Mouse (Mus musculus): ENCODE measurements around the gene Gm6482. TPM values are rescaled to one million over a fixed set of nuclear protein-coding genes. Genes with fewer than 3 reads are reported as not detected.
A peak's percentile ranks its signal among the peaks of the same experiment; 100 is the strongest.
"Not testable (repeated sequence)": the region's sequence is repeated elsewhere in the genome, so short reads cannot be mapped to it uniquely, and the experiment has no call there.

Gene Gm6482
- polyA plus RNA-seq (2016; fragmentation: Nextera tagmentation; extraction: Ambion mirVana) = not detected in 2 replicates

- WGBS = 100% methylated on average over 1 of the region's 2 CpGs
- not testable (repeated sequence) for H3K9me3 ChIP-seq; H3K4me2 ChIP-seq (replicated peaks); H3K9ac ChIP-seq (replicated peaks); H3K27me3 ChIP-seq; H3K4me3 ChIP-seq; ATAC-seq (ENCODE audit: low FRiP score, low read depth); H3K4me1 ChIP-seq; H3K36me3 ChIP-seq; H3K27ac ChIP-seq (replicated peaks)
Observed at GRCm38 (mm10) chr14:41408181-41408580, at the start of gene Gm6482. Gene Gm6482 (minus strand): TSS chr14:41408281.

- not testable (repeated sequence) for H3K4me1 ChIP-seq; H3K9me3 ChIP-seq; H3K27ac ChIP-seq (replicated peaks); H3K9ac ChIP-seq (replicated peaks); H3K4me3 ChIP-seq; H3K36me3 ChIP-seq; ATAC-seq (ENCODE audit: low FRiP score, low read depth); H3K4me2 ChIP-seq (replicated peaks); H3K27me3 ChIP-seq
- WGBS = no CpG with 5 or more reads among the region's 2 CpGs
Observed at GRCm38 (mm10) chr14:41453418-41453817, 45.3 kb upstream of the Gm6482 start, which contains the start of gene Gm7954. Gene Gm7954 (minus strand): TSS chr14:41453518.

- H3K27ac ChIP-seq (replicated peaks); ATAC-seq (ENCODE audit: low FRiP score, low read depth); H3K27me3 ChIP-seq; H3K36me3 ChIP-seq; H3K9ac ChIP-seq (replicated peaks); H3K4me3 ChIP-seq; H3K4me1 ChIP-seq; H3K9me3 ChIP-seq: not testable (repeated sequence)
- peak overlapping the region; percentile 31 for H3K4me2 ChIP-seq (replicated peaks)
- WGBS = 14% methylated on average over 12 of the region's 16 CpGs
Observed at GRCm38 (mm10) chr14:41425393-41426075, 17.5 kb upstream of the Gm6482 start.

GRCm38 (mm10) chr14:41424694-41425093, 16.6 kb upstream of the Gm6482 start:
- not testable (repeated sequence) for H3K4me1 ChIP-seq; H3K36me3 ChIP-seq; H3K27me3 ChIP-seq; ATAC-seq (ENCODE audit: low FRiP score, low read depth); H3K9ac ChIP-seq (replicated peaks); H3K9me3 ChIP-seq; H3K4me3 ChIP-seq; H3K27ac ChIP-seq (replicated peaks)
- WGBS = 10% methylated on average over 13 of the region's 14 CpGs
- H3K4me2 ChIP-seq (replicated peaks) = peak overlapping the region; percentile 31; the same call in 1 of the 2 replicates

GRCm38 (mm10) chr14:41386279-41386678, 21.8 kb downstream of the Gm6482 start, which contains the start of gene Gm7945:
Gene Gm7945 (minus strand): TSS chr14:41386379.
- H3K27ac ChIP-seq (replicated peaks); H3K4me1 ChIP-seq; H3K9ac ChIP-seq (replicated peaks); H3K36me3 ChIP-seq; ATAC-seq (ENCODE audit: low FRiP score, low read depth); H3K27me3 ChIP-seq; H3K9me3 ChIP-seq; H3K4me2 ChIP-seq (replicated peaks); H3K4me3 ChIP-seq: not testable (repeated sequence)
- WGBS = no CpG with 5 or more reads among the region's 3 CpGs

Other genes with a start within 250 kb of the Gm6482 start
- gene Sftpd, start 223.1 kb downstream of the Gm6482 start, polyA plus RNA-seq (2016; fragmentation: Nextera tagmentation; extraction: Ambion mirVana) = not detected in 2 replicates
- not detected in 2 replicates for gene Gm2832, start 129.5 kb downstream of the Gm6482 start, polyA plus RNA-seq (2016; fragmentation: Nextera tagmentation; extraction: Ambion mirVana)
- not detected in 2 replicates for gene Gm5798, start 59.7 kb downstream of the Gm6482 start, polyA plus RNA-seq (2016; fragmentation: Nextera tagmentation; extraction: Ambion mirVana)
- gene Gm7945, start 21.9 kb downstream of the Gm6482 start, polyA plus RNA-seq (2016; fragmentation: Nextera tagmentation; extraction: Ambion mirVana) = not detected in 2 replicates
- gene Gm7954, start 45.2 kb upstream of the Gm6482 start, polyA plus RNA-seq (2016; fragmentation: Nextera tagmentation; extraction: Ambion mirVana) = not detected in 2 replicates
- not detected in 2 replicates for gene Gm3486, start 81.2 kb upstream of the Gm6482 start, polyA plus RNA-seq (2016; fragmentation: Nextera tagmentation; extraction: Ambion mirVana)
- gene Gm7970, start 147.3 kb upstream of the Gm6482 start, polyA plus RNA-seq (2016; fragmentation: Nextera tagmentation; extraction: Ambion mirVana) = not detected in 2 replicates
- gene 1700049E17Rik2, start 164.9 kb upstream of the Gm6482 start, polyA plus RNA-seq (2016; fragmentation: Nextera tagmentation; extraction: Ambion mirVana) = not detected in 2 replicates
- gene Gm3072, start 216.3 kb upstream of the Gm6482 start, polyA plus RNA-seq (2016; fragmentation: Nextera tagmentation; extraction: Ambion mirVana) = not detected in 2 replicates
- not detected in 2 replicates for gene Gm3676, start 238.2 kb upstream of the Gm6482 start, polyA plus RNA-seq (2016; fragmentation: Nextera tagmentation; extraction: Ambion mirVana)